Mouse (Mus musculus) Patski (cell line): Measurements from ENCODE around the gene Pacs1. TPM values are rescaled to one million over a fixed set of nuclear protein-coding genes. Genes with fewer than 3 reads are reported as not detected.
A peak's percentile ranks its signal among the peaks of the same experiment; 100 is the strongest.

Experiments
- ATAC-seq: fragments of 100-300 bp; one replicate; pipeline ENCODE4 v1.8.0; 2021
- CTCF ChIA-PET: fragments of 350-600 bp; sonication (Branson Sonifier 250); formaldehyde crosslinking; loops from one replicate; lab custom pipeline; 2022; ENCODE audit warnings: inconsistent platforms; lab: Charles Lee
- POLR2A ChIA-PET: fragments of 350-600 bp; sonication (Branson Sonifier 250); formaldehyde crosslinking; loops from one replicate; lab custom pipeline; 2022; ENCODE audit warnings: antibody characterized with exemption, inconsistent platforms; lab: Charles Lee
- DNase-seq: peaks from one replicate; pipeline ENCODE4 v3.0.0-alpha.2; 2011; ENCODE audit warnings: low read depth, low spot score
- H3K27me3 ChIP-seq: fragments of 371-371 bp; one replicate; pipeline ENCODE4 v1.5.1; 2021
- CTCF ChIP-seq: fragments of 100-300 bp; IDR thresholded peaks from one replicate; pipeline ENCODE4 v1.5.1; 2021
- in situ Hi-C: fragments of 300-500 bp; cut with MboI; formaldehyde crosslinking; loops from 3 replicates; pipeline ENCODE4 v1.11.1; 2018; ENCODE audit warnings: low pct_unique_long_range_greater_than_20kb, mixed read lengths
- polyA plus RNA-seq: library from polyadenylated mRNA; unstranded; gene quantifications from one replicate; pipeline ENCODE4 v1.2.3, GENCODE M21; 2021

Pacs1 gene
- polyA plus RNA-seq, 1 experiment from 2014 or later: 23.8 TPM

DNA sequence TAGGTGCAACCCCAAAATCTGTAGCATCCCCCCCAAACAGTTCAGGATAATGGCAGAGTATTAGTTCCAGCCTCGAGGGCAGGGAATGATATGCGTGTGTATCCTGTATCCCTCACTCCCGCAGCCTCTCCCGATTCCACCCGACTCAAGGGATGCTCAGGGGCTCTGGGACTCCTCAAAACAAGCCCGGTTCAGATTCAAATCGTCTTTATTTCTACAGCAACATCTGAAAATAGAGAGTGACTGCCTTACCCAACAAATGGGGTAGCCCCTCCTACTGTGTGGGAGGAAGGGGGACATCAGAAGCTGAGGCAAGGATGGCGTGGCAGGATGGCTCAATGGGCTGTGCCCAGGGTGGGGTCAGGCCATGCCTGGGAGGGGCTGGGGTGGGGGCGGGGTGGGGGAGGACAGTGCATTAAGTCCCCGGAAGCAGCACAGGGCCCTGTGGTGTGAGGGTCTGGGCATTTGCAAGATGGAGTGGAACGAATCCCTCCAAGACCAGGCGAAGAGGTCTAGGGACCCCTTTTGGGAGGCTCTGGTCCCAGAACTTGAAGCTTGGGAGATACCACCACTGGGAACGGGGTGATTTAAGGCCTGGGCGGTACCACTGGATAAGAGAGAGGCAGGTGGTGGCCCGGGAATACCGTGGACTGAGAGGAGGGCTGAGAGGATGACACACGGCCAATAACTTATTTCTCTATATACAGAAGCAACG is 165.2 kb downstream of the Pacs1 start:
- POLR2A ChIA-PET: interaction anchor here (1.2 to 1.4 kb wide), 2 partner anchors 10 kb away, joined by 3 to 4 read pairs; partner anchors contain the start of gene Klc2
- no peaks in the 10 kb centered on the region for H3K27me3 ChIP-seq
- TF ChIP-seq CTCF: no peak
- in situ Hi-C loops: no loop called here
- DNase-seq: no peak
- no peak for ATAC-seq
- CTCF ChIA-PET: interaction anchor here (1.2 to 2.0 kb wide), 3 partner anchors 9 to 32 kb away, joined by 4 to 6 read pairs (median 5); partner anchors contain the start of gene Klc2

DNA sequence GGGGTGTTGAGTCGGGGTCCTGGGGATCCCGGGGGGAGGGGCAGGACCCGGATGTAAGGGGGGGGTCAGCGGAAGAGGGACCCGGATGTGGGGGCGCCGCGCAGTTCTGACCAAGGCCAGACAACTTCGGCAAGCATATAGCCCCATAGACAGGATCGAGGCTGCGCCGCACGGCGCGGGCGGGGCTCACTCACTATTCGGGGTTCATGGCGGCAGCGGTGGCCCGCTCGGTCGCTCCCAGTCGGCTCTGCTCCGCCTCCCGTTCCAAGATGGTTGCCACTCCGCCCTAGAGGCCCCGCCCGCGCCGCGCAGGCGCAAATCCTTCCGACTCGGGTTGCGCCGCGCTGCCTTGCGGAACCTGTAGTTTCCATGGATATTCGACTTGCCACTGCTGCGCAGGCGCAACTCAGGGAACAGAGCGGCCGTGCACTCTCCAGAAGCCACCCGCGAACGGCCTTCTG is 166.2 kb downstream of the Pacs1 start, which contains the start of gene Rab1b:
Gene Rab1b, minus strand, starts transcription at position 342 of the 461 bp plus-strand sequence.
- ATAC-seq (peak; percentile 62), DNase-seq (peak; percentile 80)
- no peak for TF ChIP-seq CTCF
- ChIA-PET POLR2A (interaction anchor here (1.2 to 1.4 kb wide), 2 partner anchors 9 to 11 kb away, joined by 3 to 4 read pairs; partner anchors contain the start of gene Klc2), CTCF (no interaction called here)
- no peaks in the 10 kb centered on the region for H3K27me3 ChIP-seq
- in situ Hi-C loops: no loop called here

DNA sequence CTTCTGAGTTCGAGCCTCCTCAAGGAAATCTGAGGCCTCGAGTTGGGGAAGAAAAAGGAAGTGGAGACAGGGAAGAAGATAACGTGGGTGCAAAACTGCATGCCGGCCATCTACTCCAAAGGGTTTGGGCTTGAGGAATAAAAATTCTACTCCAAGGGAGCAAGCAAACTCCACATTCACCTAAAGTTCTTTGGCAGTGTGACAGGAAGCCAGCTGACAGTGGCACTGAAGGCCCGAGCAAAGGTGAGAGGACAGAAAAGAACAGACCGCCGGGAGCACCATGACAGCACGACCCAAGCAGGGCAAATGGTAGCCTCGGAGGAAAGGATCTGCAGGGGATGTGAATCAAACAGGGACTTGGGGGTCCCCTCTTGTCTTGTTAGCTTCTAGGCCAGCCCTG is 166.8 kb downstream of the Pacs1 start:
- ATAC-seq (no peak), DNase-seq (no peak)
- CTCF ChIA-PET: interaction anchor here (1.8 kb wide), 1 partner anchor 16 kb away, joined by 5 read pairs; no protein-coding TSS in a partner anchor
- in situ Hi-C loops: no loop called here
- no peak for TF ChIP-seq CTCF
- no peaks in the 10 kb centered on the region for H3K27me3 ChIP-seq
- POLR2A ChIA-PET: interaction anchor here (0.6 to 1.4 kb wide), 2 partner anchors 12 to 46 kb away, joined by 3 read pairs; partner anchors contain the start of gene Klc2

DNA sequence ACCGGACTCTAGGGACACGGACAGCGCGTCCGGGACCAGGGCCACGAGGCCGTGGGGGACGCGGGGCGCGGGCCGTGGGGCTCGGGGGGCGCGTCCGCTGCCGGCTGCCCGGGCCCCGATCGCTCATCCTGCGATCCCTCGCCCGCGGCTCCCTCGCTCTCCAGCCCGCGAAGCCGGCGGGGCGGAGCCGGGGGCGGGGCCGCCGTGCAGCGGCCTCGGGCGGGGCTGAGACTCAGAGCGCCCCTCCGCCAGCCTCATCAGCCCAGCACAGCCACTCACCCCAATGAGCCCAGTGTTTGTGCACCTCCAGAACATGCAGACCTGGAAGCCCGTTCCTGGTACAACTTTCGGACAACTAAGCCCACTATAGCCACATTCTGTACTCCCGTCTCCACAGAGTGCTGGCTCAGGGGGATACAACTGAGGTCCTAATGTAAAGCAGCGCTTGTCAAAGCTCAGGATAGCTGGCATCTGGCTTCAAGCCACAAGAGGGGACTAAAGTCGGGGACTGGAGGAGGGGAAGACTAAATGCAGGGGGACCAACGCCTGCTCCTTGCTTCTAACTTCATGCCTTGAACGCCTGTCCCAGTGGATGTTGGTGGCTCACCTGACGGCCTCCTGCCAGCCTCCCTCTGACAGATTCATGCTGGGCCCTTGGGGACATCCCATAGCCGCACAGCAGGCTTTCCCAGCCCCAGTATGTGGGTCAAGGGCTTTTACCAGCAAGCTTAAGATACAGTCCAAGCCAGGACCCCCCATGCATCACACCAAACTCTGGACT is 174.4 kb downstream of the Pacs1 start, which contains the start of gene Cnih2:
Gene Cnih2, minus strand, starts transcription at position 159 of the 781 bp plus-strand sequence.
- no peak for DNase-seq
- no peak for TF ChIP-seq CTCF
- POLR2A ChIA-PET: no interaction called here
- in situ Hi-C loops: no loop called here
- no peak for ATAC-seq
- CTCF ChIA-PET: no interaction called here
- no peaks in the 10 kb centered on the region for H3K27me3 ChIP-seq

DNA sequence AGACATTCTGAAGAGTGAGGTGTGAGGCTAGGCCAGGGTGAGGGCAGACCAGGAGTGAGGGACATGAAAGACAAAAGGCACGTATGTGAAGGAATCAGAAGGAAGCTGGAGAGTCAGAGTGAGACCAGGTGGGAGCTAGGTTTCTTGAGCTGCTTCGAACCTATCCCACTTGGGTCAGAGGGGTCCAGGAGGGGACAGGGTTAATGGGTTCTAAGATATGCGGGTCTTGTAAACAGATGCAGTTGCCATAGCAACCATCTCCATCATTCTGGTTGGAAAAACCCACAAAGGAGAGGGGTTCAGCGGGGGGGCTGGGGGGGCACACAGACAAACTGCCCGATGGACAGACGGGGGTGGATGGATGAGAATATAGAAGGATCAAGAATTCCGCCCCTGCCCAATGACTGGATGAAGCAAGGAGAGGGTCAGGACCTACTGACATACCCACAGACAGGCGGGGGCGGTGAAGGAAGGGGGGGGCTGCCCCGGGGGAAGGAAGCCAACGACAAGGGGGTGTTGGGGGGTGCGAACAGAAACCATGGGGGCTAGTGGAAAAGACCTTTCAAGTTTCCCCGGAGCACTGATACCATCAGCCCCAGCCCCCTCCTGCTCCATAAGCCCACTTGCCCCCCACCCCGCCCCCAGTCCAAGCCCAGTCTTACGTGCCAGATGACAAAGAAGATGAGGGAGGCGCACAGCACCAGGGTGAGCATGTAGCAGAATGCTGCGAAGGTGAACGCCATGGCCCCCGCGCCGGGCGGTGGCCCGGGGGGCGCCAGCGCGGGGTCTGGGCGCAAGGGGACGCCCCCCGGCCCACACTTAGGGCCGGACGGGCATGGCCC is 175.2 kb downstream of the Pacs1 start:
- POLR2A ChIA-PET: interaction anchor here (1.0 kb wide), 1 partner anchor 10 kb away, joined by 4 read pairs; the partner anchor contains the start of gene Rab1b
- in situ Hi-C loops: no loop called here
- no peak for TF ChIP-seq CTCF
- CTCF ChIA-PET: interaction anchor here (1.5 kb wide), 1 partner anchor 9 kb away, joined by 3 read pairs; the partner anchor contains the start of gene Yif1a
- no peaks in the 10 kb centered on the region for H3K27me3 ChIP-seq
- ATAC-seq (no peak), DNase-seq (no peak)

DNA sequence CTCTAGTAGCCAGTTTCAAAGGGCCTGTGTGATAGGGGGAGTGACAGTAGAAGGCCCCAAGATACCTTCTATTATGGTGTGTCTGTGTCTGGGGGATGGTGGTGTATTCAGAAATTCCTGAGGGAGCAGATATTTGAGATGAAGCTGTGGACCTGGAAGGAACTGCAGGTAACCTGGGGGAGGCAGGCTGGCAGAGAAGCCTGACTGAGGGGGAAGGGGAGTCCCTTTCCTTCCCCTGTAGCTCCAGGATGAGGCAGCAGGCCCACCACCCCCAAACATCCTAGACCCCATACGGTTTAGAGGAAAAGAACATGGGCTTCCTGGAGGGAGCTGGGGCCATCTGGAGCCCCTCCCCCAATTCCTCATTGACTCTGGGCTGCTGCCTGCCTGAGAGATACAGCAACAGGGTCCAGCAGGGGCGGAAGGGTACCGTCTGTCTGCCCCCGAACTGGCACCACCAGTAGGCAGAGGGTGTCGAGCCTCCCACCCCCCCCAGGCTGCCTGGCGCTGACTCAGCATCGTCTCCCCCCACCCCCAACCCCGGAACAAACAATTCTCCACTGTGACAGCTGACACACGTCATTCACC is 176.9 kb downstream of the Pacs1 start:
- TF ChIP-seq CTCF: no peak
- in situ Hi-C loops: no loop called here
- no peaks in the 10 kb centered on the region for H3K27me3 ChIP-seq
- ChIA-PET CTCF (interaction anchor here (2.1 kb wide), 1 partner anchor 44 kb away, joined by 9 read pairs; no protein-coding TSS in a partner anchor), POLR2A (interaction anchor here (0.6 to 1.1 kb wide), 2 partner anchors 9 to 51 kb away, joined by 3 read pairs; no protein-coding TSS in a partner anchor)
- ATAC-seq (no peak), DNase-seq (no peak)

DNA sequence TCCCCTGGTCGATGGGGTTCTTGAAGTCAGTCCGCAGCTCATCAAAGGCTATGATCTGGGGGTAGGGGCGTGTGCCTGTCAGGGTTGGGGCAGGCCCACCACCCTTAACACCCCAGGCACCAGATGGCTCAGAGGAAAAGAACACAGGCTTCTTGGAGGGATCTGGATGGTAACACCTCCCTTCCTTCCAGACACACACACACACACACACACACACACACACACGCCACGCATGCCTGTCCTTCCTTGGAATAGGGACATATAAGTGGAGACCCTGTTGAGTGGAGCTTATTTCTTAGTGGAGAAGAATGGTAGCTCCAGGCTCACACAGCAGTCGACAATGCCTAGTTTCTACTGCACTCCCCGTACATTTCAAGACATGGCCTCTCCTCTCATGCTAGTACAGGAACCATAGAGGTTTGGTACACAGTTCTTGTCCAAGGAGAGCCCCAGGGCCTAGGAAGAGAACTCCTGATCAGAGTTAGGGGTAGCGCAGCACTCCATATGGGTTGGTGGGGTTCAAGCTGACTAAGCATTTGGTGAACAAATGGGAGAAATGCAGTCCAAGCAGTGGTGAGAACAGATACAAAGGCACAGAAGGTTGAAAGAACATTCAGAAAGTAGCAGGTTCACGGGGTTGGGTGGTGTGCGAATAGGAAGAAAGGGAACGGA is 178.0 kb downstream of the Pacs1 start:
- ATAC-seq (no peak), DNase-seq (no peak)
- in situ Hi-C loops: loop anchor here (5.0 kb wide), 1 partner anchor 47 kb away; no protein-coding TSS in a partner anchor
- no peaks in the 10 kb centered on the region for H3K27me3 ChIP-seq
- CTCF ChIA-PET: interaction anchor here (1.0 to 2.1 kb wide), 3 partner anchors 25 to 56 kb away, joined by 3 to 9 read pairs (median 7); no protein-coding TSS in a partner anchor
- TF ChIP-seq CTCF: no peak
- POLR2A ChIA-PET: interaction anchor here (0.7 to 1.2 kb wide), 4 partner anchors 10 to 47 kb away, joined by 3 read pairs; no protein-coding TSS in a partner anchor

DNA sequence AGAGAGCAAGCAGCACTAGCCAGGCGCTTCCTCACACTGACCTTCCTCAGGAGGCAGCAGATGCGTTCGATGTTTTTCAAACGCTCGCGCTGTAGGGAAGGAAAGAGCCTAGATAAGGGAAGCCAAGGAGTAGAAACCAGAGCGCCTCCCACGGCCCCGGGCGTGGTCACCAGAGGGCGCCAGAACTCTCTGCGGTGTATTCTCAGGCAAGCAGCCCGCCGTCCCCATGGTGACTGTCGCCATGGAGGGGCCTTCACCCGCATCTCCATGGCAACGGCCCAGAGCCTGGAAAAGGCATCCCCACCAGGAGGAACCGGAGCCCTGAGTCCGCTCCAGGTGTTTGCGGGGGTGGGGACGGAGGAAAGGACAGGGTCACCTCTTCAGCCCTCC is 178.7 kb downstream of the Pacs1 start:
- in situ Hi-C loops: loop anchor here (5.0 kb wide), 1 partner anchor 48 kb away; no protein-coding TSS in a partner anchor
- TF ChIP-seq CTCF: no peak
- ATAC-seq (no peak), DNase-seq (no peak)
- ChIA-PET CTCF (interaction anchor here (1.0 to 2.2 kb wide), 3 partner anchors 22 to 57 kb away, joined by 3 to 7 read pairs (median 7); no protein-coding TSS in a partner anchor), POLR2A (interaction anchor here (0.7 to 1.2 kb wide), 2 partner anchors 10 to 30 kb away, joined by 3 read pairs; no protein-coding TSS in a partner anchor)
- H3K27me3 ChIP-seq: no peaks in the 10 kb centered on the region
